Mouse (Mus musculus) layer of hippocampus, adult 2 months (tissue): ENCODE results near the gene Pou2f1. TPM values are rescaled to one million over a fixed set of nuclear protein-coding genes. Genes with fewer than 3 reads are reported as not detected.

Experiments used
- DNase-seq, 2 experiments: peaks; one replicate each; pipeline ENCODE4 v3.0.0; 2022; ENCODE audit warnings: low spot score in 2 of 2
- H3K27ac ChIP-seq: fragments of 200-600 bp; 2 replicates; pipeline ENCODE4 v1.8.1; 2022
- H3K4me3 ChIP-seq: fragments of 200-600 bp; 2 replicates; pipeline ENCODE4 v1.8.1; 2022; ENCODE audit warnings: mild to moderate bottlenecking
- CTCF ChIP-seq: fragments of 200-600 bp; conservative IDR thresholded peaks from 2 replicates; pipeline ENCODE4 v1.8.1; 2022; ENCODE audit warnings: antibody characterized with exemption, mild to moderate bottlenecking, moderate library complexity
- total RNA-seq, 2 experiments: library from RNA; stranded (reverse); gene quantifications; 2 replicates each; pipeline ENCODE4 v1.2.3; 2021

Gene Pou2f1
- total RNA-seq, 2 experiments from 2014 or later: 15.2 to 22.4 TPM

- TF ChIP-seq CTCF: no peak
- Histone ChIP-seq H3K4me3 (no peak overlapping the region), H3K27ac (no peak overlapping the region)
Observed at GRCm38 (mm10) chr1:165839201-165839600, 163.3 kb downstream of the Pou2f1 start.

GRCm38 (mm10) chr1:165837546-165837945, 164.9 kb downstream of the Pou2f1 start:
- TF ChIP-seq CTCF: no peak
- no peak for DNase-seq
- no peak overlapping the region for H3K4me3 ChIP-seq
- H3K27ac ChIP-seq: no peak overlapping the region

More at GRCm38 (mm10) chr1:165839201-165839600, 163.3 kb downstream of the Pou2f1 start:
- no peak for DNase-seq

GRCm38 (mm10) chr1:165836461-165836860, 166.0 kb downstream of the Pou2f1 start:
- DNase-seq: no peak

GRCm38 (mm10) chr1:165834633-165834975, 167.9 kb downstream of the Pou2f1 start:
- no peak overlapping the region for H3K27ac ChIP-seq
- no peak overlapping the region; the same call in 1 of the 2 replicates for H3K4me3 ChIP-seq
- no peak for TF ChIP-seq CTCF
- DNase-seq: no peak

More at GRCm38 (mm10) chr1:165836461-165836860, 166.0 kb downstream of the Pou2f1 start:
- TF ChIP-seq CTCF: no peak
- Histone ChIP-seq H3K27ac (no peak overlapping the region), H3K4me3 (no peak overlapping the region)

GRCm38 (mm10) chr1:165833910-165834632, 168.4 kb downstream of the Pou2f1 start:
- Histone ChIP-seq H3K4me3 (no peak overlapping the region; the same call in 1 of the 2 replicates), H3K27ac (no peak overlapping the region)
- TF ChIP-seq CTCF: no peak
- no peak for DNase-seq

- Histone ChIP-seq H3K4me3 (no peak overlapping the region), H3K27ac (no peak overlapping the region)
- no peak for DNase-seq
- no peak for TF ChIP-seq CTCF
Observed at GRCm38 (mm10) chr1:165833244-165833643, 169.2 kb downstream of the Pou2f1 start.

GRCm38 (mm10) chr1:165829890-165830289, 172.6 kb downstream of the Pou2f1 start:
- Histone ChIP-seq H3K4me3 (no peak overlapping the region), H3K27ac (no peak overlapping the region)
- TF ChIP-seq CTCF: no peak
- DNase-seq: no peak

- Histone ChIP-seq H3K27ac (no peak overlapping the region), H3K4me3 (no peak overlapping the region)
- DNase-seq: no peak
- TF ChIP-seq CTCF: no peak
Observed at GRCm38 (mm10) chr1:165828615-165829014, 173.9 kb downstream of the Pou2f1 start.

GRCm38 (mm10) chr1:165828173-165828572, 174.3 kb downstream of the Pou2f1 start:
- TF ChIP-seq CTCF: no peak
- Histone ChIP-seq H3K4me3 (no peak overlapping the region), H3K27ac (no peak overlapping the region)
- DNase-seq: no peak

- Histone ChIP-seq H3K27ac (peak overlapping the region; percentile 32; the same call in 1 of the 2 replicates), H3K4me3 (no peak overlapping the region)
- no peak for TF ChIP-seq CTCF
- no peak for DNase-seq
Observed at GRCm38 (mm10) chr1:165822031-165822430, 180.4 kb downstream of the Pou2f1 start.

GRCm38 (mm10) chr1:165819147-165819546, 183.3 kb downstream of the Pou2f1 start:
- H3K4me3 ChIP-seq: no peak overlapping the region
- H3K27ac ChIP-seq: no peak overlapping the region
- no peak for DNase-seq
- TF ChIP-seq CTCF: no peak

GRCm38 (mm10) chr1:165818145-165818860, 184.2 kb downstream of the Pou2f1 start:
- TF ChIP-seq CTCF: no peak
- DNase-seq: no peak
- Histone ChIP-seq H3K27ac (no peak overlapping the region), H3K4me3 (no peak overlapping the region)

- no peak for DNase-seq
- TF ChIP-seq CTCF: no peak
- Histone ChIP-seq H3K27ac (no peak overlapping the region), H3K4me3 (no peak overlapping the region)
Observed at GRCm38 (mm10) chr1:165817264-165817663, 185.2 kb downstream of the Pou2f1 start.

- no peak for TF ChIP-seq CTCF
- DNase-seq: no peak
- Histone ChIP-seq H3K27ac (no peak overlapping the region), H3K4me3 (no peak overlapping the region)
Observed at GRCm38 (mm10) chr1:165816391-165816790, 186.1 kb downstream of the Pou2f1 start.

Other genes starting within 250 kb of the Pou2f1 start
- gene Creg1, start 238.9 kb downstream of the Pou2f1 start, total RNA-seq: 10 to 100 TPM; 23.8 to 26.4 TPM
- not detected for gene Cd247, start 214.0 kb downstream of the Pou2f1 start, total RNA-seq
- not detected for gene Dusp27, start 125.2 kb upstream of the Pou2f1 start, total RNA-seq
- not detected for gene Gpa33, start 127.6 kb upstream of the Pou2f1 start, total RNA-seq
- not detected for gene Mael, start 236.1 kb upstream of the Pou2f1 start, total RNA-seq